Mouse (Mus musculus) kidney, postnatal 36 days (tissue): ENCODE measurements at regions not wholly inside any gene's neighbourhood (a gene's known extent, or its start where the extent isn't known, plus 50 kb on each side); places are given as distances from the start of the nearest gene placed in this dataset.
A peak's percentile ranks its signal among the peaks of the same experiment; 100 is the strongest.

Experiments
- DNase-seq, 2 experiments: peaks; one replicate each; pipeline ENCODE4 v3.0.0; 2021 to 2022; ENCODE audit warnings: mixed read lengths in 2 of 2

DNA sequence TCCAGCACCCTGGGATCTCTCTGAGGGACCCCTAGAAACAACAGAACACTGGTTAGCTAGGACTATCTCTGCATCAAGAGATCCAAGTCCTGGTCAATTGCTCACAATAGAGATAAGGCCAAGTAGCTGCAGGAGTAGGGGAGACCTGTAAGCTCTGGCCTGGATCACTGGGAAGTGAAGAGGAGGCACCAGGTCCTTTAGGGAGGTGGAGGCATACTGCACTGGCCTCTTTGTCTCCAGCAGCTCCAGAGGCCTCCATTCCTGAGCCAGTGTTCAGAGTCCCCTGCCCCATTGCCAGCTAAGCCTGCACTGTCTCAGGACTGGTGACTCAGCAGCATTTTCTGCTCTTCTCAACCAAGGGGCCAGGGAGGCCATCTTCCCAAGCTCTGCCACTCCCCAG is 262.3 kb upstream of the Gm4791 start:
- DNase-seq, result no peak

DNA sequence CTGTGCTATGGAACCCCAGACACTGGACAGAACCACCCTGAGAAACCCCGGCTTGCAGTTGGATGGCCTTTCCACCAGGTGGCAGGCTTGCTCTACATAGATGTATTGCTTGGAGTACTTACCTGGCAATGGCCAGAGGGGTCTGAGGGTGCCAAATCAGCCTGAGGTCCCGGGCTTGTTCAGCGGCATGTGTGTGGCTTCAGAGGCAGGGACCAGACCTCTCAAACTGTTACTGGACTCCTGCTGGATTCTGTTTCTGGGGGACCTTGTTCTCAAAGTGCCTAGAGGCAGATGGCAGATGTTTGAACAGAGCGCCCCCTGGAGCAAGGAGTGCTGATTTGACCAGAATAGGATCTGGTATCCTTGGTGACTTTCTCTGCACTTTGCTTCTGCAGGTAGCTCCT is 262.9 kb upstream of the Gm4791 start:
- DNase-seq, result peak; percentile 68 to 87

DNA sequence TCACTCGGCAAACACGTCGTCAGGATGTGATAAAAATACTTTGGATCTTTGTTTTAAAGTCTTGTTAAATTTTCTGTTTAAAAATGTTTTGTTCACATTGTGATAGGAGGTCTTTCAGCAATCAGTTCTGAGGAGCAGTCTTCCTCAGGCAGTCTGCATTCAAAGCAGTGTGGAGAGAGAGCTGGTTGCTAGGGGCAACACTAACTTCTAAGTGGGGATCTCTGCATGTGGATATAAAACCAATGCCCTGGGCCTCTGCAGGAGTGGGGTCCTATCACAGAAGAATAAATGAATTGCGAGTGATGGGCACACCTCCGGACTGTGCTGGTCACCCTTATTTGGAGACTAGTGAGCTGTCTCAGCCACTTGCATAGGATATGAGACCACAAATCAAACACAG is 270.1 kb upstream of the Gm4791 start:
- DNase-seq, result no peak

DNA sequence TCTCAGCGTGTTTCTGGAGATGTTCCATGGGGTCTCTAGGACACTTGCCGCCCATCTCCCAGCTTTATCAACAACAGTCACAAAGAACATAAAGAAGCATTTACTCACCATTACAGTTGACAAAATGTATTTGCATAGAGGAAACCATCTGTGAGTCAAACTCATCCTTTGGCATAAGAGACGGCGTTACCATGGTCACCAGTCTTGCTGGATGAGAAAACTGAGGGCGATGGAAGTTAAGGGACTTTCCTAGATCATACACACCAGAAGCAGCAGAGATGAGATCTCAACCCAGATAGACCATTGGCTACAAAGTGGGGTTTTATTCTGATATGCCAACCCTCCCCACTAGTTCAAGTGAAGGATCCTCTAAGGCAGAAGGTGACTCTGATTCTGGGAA is 274.3 kb upstream of the Gm4791 start:
- DNase-seq, result no peak

DNA sequence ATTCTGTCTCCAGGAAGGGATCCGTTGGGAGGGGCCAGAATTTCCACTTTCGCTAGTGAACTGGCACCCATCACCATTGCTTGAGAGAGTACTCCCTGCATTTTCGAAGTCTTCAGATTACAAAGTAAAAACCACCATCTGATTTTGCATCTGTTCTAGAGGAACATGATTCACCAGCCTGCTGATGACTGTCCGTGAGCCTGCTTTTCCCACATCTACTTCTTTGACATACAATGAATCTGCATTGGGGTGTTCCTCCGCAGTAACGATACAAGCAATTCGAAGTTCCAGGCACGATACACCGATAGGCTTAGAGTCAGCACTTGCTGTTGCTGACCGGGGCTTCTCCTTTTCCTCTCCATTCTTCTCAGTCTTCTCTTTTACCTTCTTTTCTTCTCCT is 285.1 kb upstream of the Gm4791 start:
- no peak for DNase-seq

DNA sequence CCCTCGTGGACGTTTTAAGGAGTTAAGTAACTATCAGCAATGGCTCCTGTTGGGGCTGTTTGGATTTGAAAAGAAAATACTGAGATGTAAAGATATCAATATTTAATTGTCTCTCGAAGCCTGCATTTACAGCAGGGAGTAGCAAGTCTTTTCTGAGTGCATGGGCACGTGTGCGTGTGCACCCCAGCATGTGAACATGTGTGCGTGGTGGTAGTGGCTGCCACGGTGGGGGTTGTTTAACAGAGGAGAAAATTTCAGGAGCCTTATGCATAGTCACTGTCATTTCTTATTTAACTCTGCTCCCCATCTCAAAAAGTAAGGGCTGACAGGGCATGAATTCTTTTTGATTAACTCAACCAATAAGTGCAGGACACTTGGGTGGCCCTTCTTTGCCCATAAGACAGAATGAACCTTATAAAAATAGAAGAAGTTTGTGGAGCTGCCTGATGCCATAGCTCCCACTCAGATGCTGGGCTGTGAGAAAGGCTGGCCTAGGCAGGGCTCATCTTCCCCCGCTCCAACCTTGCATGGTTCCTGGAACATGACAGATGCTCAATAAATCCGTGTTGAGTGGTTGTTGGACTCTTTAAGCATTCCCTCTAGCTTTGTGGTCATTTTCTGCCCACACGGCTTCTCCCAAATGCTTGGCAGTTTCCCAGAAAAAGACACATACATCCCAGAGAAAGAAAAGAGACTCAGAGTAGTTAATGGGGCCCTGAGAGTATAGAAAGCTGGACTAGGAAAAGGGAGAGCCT is 294.2 kb upstream of the Gm4791 start:
- no peak for DNase-seq

DNA sequence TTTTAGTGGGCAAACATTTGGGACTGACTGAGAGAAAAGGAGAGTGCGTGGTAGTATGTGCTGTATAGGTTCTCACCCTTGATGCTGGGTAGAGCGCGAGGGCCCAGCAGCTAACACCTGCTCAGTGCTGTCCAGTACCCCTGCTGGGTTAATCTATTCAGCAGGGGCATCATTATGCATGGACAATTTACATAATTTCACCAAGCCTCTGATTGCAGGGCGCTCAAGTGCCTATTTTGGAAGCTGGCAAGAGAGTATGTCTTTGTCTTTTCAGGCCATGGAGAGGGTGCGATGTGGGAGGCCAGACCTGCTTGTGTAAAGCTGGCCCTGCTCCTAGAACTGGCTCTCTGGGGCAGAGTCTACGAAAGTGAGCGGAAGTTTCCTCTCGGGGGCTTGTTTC is 294.9 kb upstream of the Gm4791 start:
- DNase-seq, result no peak

DNA sequence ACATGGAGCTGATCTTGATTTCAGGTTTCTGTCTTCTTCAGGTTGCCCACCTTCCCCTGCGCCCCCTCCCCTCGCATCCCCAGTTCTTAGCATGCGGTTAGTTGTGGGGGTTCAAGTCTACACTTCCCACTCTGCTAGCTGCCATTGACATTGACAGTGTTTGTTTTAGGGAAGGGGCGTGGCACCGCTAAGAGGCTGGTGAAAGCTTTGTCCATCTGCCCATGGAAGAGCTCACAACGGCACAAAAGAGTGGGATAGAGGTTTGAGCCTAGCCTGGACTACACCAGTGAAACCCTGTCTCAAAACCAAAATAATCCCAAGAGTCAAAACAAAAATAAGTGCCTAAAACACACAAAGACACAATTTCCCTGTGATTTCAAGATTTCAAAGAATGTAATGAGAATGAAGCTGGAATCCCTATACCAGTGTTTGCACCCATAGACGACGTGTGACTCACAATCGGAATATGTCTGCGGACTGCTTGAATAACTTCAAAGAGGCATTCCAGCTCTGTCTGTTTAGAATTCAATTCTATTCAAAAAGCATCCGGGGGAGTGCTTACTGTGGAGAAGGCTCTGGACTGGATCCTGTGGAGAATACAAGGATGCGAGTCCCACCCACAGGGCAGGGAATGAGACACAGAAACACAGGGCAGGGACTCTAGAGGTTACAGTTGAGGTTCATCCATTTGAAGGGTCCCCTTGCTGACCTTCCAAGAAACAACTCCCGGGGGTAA is 295.5 kb upstream of the Gm4791 start:
- no peak for DNase-seq

DNA sequence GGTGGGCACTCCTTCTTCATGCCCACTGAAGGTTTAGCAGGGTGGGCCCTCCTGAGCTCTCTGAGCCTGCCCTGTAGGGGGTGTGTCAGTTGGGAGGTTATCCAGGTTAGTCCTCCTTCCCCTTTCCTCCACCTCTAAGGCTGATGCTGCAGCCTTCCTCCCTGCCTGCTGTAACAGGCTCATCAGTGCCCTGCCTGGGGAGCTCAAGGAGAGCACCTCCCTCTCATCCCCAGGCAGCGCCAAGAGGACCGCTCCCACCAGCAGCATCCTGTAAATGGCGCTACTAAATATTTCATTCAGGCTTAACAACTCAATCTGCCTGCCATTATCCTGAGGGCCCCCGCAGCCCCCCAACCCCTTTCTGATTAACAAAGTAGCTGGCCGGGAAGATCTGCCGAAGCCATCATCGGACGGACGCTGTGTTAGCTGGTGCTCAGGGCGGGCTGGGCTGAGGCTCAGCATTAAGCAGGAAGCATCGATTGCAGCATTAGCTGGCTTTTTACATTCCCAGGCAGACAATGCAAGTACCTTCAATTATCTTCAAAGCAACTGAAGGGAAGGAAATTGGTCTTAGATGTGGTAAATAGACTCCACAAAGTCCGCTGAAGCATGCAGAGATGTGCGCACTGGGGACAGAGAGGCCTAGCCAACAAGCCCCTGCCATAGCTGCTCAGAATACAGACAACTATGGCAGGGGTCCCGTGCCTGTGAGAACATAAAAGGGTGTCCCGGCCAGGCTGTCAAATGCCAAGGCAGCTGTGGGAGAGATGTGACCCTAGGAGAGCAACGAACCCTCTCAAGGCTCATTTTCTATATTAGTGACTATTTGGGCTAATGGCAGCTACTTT is 296.3 kb upstream of the Gm4791 start:
- no peak for DNase-seq

DNA sequence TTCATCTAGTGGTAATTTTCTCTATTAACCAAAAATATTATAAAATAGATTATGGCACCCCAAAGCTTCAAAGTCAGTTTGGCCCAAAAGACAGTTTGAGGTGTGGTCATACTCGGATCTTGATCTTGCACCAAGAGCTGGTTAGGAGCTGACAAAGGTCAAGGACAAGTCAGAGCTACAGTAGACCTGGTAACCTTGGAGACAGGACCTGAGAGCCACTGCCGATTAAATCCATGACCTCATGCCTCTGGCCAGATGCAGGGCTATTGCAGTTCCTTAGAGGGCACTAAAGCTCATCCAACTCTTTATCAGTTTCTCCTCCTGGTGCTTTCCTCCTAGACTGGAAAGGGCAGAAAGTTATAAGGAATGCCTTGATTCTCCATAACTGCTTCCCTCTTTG is 302.4 kb upstream of the Gm4791 start:
- no peak for DNase-seq

DNA sequence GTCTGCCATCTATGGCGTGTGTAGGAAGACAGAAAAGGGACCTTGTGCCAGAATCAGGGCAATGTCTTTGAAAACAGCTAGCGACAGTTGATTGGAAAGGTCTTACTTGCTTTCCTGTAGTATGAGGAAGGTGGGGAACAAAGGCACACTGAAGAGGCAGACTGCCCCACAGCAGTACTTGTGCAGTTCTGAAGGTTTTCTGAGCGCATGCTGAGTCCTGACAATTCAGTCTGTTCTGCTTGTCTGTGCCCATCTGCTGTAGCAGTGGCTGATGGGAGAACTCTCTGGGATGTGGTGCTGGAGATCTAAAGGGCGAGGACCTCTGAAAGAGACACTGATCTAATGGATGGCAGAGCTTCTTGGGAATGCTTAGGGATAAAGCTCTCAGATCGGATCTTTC is 309.2 kb upstream of the Gm4791 start:
- DNase-seq, result no peak

DNA sequence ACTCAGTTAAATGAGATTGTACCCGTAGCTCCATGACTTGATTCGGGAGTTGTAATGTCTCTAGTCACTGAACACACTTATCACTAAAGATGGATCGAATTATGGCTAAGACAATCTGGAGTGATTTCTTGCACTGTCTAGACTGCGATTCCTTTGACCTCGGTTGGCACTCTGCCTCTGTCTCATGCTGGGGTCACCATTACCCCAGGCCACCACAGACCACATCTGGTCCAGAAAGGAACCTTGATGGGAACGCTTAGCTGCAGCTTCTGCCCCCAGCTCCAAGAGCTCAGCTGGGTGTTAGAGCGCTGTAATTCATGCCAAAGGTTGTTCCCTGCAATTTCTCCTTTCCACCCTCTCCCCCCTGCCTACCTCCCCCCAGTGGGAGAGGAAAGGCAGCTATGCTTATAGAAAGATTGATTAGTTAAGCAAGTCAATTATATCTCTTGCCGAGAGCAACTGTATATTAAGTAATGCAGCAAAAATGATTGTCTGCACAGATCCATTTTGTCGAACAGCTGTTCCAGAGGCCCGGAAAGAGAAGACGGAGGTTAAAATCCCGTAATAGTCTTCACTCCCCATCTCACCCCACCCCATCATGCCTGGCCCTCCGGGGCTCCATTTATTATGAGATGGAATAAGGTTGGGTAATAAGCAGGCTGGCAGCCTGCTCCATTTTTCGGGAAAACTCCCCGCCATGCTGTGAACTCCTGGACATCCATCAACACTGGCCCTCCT is 314.3 kb upstream of the Gm4791 start:
- DNase-seq, result no peak

DNA sequence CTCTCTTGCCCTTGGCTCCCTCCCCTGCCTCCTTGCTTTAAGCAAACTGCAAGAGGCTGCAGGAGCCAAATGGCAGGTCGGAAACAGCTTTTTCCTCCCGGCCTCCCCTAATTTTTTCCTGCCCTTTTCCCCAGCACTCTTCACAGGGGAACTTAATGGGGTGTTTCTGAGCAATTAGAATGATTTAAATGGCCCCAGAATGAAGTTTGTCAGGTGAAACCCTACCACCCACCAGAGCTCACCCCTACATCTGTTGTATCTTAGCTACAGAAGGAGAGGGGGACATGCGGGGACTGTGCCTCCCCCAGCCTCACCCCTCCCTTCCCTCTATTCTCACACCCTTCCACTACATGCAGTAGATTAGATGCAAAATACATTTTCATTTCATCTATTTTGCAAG is 326.5 kb upstream of the Gm4791 start:
- DNase-seq, result no peak

DNA sequence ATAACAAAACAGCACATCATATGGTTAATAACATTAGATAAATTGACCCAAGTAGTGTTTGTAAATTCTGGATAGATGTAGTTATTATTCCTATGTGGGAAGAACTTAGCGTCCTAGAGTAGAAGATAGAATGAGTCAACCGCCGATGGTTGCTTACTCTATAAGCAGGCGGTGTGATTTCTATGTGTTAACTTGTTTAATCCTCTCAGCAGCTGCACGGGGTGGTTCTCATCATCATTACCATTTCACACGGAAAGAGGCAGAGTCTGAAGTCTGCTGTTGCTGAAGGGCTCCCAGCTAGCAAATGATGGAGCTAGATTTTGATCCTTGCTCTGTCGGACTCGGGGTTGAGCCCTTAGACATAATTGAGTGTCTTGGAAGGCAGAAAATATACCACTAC is 334.6 kb upstream of the 4931429L15Rik start:
- DNase-seq, result no peak

DNA sequence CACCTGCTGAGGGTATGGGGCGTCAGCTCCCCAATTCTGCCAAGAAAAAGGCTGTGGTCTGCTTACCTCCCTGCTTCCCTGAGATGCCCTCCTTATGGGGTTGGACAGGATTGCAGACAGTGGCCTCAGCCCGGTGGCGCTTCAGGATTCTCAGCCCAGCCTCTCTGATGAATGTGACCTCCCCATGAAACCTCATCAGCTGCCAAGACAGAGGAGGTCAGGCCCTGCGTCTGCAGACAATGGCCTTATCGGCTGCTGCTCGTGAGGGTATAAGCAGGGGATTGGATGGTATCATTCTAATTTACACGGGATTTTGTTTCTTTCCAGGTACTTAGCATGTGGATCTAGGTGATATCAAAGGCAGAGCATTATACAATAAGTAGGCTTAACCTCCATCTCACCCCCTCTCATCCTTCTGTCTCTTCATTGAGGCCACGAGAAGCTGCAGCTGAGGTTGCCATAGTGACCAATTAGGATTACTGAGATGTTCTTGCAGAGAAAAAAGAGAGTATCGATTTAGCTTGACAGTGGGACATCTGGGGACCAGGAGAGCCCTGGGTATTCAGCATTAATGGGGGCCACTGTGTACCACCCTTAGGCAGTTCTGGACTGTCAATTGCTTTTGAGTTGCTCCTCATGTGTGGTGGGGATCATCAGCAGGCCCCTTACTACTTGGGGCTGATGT is 327.6 kb upstream of the 4931429L15Rik start:
- DNase-seq, result no peak

DNA sequence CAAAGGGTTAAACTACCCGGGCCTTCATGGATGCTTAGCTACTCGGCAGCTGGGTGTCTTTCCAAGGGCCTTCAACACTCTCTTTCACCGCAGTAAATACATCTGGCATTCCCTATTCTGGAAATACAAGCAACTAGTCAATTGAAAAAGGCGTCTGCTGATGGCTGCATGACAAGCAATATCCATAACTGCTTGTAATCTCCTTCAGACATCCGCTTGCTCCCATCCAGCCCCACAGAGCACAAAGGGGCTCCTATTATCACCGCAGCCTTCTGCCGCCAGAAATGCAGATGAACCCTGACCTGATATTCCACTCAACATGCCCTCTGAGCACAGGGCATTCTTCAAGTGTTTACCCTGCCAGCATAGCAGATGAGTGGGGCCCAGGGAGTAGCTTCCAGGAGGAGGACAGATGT is 325.7 kb upstream of the 4931429L15Rik start:
- no peak for DNase-seq

DNA sequence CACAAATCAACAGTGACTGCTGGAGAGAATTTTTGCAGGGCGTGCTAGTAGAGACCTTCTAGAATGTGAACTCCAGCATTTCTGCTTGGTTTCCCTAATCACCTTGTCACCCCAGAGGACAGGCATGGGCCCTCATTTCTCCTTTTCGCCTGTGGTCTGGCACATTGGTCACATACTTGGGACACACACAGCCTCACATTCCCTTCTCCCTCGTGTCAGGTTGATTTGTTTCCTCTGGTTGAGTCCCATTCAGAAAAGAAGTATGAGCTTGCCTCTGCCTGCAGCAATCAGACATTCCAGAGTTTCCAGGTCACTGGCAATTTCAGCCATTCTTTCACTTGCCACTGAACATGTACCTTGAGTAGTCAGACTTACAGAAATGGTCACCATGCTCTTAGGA is 323.8 kb upstream of the 4931429L15Rik start:
- DNase-seq, result no peak

DNA sequence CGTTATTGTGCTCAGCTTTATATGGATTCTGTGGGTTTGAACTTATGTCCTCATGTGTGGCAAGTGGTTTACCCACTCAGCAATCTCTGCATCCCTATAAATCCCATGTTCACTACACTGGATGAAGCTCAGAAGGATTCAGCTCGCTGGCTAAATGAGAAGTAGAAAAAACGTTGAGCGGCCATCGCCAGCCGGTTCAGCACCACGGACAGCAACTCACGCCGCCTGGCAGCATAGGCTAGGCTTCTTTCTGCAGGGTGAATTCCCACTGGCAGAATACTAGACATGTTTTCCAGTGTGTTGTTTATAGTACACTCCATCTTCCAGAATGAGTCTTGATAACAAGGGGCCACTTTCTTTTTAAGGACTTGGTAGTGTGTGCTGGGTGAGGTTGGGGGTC is 322.9 kb upstream of the 4931429L15Rik start:
- DNase-seq, result peak; percentile 32 to 83

DNA sequence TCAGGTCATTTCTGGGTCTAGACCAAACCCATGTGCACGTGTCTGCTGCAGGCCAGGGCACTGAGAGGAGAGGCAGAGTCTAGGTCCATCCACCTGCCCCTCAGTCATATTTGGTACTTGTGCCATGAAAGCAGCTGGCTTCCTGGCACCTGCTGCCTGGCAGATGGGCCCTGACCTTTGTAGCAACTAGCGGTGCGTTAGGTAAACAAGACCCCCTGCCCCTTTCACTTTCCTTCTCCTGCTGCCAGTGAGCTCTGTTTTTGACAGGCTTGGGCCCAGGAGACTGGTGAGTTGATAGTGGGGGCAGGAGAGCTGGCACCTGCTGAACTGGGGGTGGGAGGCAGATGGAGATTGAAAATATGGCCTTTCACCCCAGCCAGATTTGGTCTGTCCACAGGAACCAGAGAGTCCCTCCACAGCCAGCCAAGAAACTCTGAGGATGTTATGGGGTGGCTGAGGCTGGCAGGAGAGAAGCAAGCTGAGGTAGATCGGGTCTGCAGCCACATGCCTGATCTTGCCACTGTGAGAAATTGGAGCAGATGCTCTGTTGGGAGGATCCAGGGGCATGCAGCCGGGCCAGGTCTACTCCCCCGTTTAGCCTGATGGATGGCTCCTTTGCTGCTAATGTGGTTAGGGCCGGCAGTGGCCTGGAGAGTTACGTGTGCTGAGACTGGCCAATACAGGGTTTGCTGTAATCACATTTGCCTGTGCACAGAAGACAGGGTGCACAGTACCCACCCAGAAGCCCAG is 316.6 kb upstream of the 4931429L15Rik start:
- DNase-seq, result no peak

DNA sequence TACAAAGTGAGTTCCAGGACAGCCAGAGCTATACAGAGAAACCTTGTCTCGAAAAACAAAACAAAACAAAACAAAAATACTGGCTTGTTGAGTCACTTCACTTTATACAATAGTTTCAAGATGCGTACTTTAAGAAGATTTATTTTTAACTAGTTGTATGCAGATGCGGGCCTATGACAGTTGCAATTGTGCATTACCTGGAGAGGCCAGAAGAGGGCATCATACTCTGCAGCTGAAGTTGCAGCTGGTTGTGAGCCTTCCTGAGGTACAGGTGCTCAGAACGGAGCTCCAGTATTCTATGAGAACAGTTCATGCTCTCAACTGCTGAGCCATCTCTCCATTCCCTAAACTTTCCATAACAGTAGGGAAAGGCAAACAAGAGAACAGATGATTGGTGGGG is 314.2 kb upstream of the 4931429L15Rik start:
- DNase-seq, result peak in 1 of 2 experiments; percentile 30

DNA sequence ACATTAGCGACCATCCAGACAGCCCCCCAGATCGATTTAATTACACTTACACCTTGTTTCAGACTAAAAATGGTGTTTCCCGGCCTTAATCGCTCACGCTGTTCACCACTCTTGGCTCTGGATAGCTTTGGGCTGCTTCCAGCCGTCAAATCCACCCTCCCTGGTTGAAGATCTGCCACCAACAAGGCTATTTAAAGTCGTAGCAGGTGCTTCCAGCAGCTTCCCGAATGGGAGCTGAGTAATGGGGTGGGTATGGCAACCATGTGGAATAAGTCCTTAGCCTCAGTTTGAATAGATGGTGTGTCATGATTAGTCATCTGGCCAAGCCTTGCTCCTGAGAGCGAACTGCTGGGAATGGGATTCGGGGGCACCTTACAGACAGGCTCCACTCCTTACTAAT is 312.8 kb upstream of the 4931429L15Rik start:
- DNase-seq, result no peak

DNA sequence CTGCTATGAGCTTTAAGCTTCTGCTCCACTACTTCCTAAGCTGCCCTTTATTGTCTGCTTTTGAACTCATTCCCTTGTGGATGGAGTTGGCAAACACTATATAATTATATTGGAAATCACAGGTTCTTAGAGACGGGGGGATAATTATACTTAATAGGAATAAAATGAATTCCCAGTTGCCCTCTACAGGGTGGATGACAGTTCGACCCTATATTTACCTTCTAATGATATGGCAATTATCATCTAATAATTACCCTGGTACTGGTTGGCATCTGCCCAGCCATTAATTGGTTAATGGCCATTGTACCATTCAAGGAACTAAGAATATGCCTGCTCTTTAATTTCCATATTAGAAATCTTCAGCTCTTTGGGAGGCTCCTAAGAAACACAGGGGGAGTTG is 302.5 kb upstream of the 4931429L15Rik start:
- no peak for DNase-seq
